Mouse (Mus musculus): ENCODE measurements around the gene Vamp5. TPM values are rescaled to one million over a fixed set of nuclear protein-coding genes. Genes with fewer than 3 reads are reported as not detected.

Vamp5 gene
- 19.4 and 20.6 TPM in 2 replicates for polyA plus RNA-seq (2012; rRNA removed)

DNA sequence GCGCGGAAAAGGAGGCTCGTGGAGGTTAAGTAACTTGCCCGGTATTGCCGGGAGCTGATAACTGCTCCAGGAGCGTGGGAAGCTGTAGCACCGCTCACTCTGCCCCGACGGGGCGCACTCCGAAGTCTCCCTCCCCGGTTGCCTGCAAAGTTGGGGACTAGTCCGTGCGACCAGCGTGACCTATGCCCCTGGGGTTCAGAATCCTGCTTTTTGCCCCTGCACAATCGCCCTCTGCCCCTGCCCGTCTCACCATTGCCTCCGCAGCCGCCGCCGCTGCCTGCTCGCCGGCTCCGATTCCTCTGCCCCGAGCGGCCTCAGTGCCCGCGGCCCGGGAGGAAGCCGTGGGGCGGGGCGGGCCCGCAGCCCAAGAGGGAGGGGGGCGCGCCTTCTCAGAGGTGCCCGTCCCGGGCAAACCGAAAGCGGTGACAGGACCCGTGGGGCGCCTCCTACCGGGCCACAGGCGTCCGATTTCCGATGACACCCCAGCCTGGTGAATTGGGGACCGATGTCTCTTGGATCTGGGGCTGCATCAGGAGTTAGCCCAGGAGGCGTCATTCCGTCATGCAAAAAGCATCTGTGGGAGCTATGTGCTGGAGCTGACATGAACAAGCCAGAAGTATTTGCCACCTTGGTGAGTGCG, at the start of gene Vamp5:
Gene Vamp5 (minus strand): TSS at position 338 of the 640 bp plus-strand sequence.

DNA sequence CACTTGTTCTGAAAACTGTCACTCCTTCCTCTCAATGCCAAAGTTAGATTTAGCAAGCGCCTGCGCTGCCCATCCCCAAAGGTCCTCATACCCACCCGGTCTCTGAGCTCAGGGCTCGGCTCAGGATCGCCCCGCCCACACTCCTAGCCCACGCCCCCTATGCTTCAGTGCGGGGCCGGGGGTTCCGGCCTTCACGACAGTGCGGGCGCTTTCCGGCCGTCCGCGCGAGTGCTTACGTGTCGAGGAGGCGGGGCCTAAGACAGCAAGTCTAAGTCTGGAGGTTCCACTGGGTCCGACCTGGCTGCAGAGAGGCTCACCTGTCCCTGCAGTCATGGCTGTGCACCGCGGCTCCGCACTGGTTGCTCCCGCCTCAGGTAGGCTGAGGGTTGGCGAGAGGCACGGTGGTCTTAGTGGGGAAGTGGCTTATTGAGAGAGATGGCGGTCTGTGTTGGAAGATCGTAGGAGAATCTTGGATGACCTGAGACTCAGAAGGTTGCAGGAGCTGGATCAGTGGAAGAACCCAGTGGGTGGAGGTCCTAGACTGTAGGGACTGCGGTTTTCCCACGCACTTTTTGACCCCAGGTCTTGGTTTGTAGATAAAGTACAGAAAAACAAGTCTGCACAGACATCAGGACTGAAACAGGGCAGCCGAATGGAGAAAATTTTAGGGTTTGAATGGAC, 33.9 kb upstream of the Vamp5 start, which contains the start of gene Ggcx:
Gene Ggcx (plus strand): TSS at position 233 of the 681 bp plus-strand sequence.

DNA sequence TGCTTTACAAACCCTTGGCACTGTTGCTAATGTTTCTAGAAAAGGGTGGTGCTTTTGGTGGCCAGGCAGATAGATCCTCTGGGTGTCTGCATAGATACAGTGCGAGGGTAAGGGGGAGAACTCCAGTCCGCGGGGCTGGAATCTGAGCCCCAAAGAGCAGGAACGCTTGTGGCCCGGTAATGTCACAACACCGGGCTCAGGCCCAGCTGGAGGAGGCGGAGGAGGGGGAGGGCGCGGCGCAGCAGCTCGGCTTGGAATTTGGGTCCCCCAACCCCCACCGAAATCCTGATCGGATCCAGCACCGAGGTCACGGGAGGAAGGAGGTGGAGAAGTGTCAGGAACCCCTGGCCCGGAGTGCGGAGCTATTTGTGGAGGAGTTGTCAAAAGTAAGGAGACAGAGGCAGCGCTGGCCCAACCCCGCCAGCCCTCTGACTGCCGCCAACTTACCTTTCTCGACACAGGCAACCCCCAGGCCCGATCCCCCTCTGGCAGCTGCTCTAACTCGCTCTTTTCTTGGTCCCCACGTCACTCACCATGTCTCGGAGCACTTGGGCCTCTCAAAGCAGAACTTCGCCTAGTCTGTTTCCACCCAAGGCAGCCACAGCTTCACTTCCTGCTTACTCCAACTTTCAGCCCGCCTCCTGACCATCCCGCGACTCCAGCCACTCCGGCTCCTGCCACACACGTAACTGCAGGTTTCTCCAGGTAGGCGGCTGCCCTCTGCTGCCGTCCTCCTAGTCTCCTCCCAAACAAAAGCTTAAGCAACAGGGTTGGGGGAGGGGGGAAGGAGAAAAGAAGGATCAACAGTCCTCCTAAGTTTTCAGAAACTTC, 9.9 kb upstream of the Vamp5 start, which contains the start of gene Vamp8:
Gene Vamp8 (minus strand): TSS at position 763 of the 831 bp plus-strand sequence.

DNA sequence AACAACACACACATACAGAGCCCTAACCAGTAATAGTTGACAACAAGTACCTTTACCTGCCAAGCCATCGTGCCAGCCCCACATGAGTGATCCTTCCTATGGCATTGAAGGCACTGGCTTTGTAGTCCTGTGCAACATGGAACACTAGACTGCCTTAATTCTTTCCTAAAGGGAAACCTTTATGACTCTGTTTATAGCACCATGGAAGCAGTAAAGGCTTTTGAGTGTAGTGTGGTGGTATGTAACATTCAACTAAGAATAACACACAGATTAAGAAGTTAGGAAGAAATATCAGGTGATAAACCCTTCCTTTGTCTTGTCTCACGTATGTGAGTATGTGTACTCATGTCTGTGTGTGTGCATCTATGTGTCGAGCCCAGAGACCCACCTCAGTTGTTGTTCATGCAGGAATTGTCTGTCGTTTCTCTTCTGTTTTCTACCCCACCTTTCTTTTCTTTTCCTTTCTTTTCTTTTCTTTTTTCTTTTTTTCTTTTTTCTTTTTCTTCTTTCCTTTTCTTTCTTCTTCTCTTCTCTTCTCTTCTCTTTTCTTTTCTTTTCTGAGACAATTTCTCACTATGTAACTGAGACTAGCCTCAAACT, 13.3 kb downstream of the Vamp5 start, which contains the start of gene Rnf181:
Gene Rnf181 (minus strand): TSS at position 113 of the 600 bp plus-strand sequence.

DNA sequence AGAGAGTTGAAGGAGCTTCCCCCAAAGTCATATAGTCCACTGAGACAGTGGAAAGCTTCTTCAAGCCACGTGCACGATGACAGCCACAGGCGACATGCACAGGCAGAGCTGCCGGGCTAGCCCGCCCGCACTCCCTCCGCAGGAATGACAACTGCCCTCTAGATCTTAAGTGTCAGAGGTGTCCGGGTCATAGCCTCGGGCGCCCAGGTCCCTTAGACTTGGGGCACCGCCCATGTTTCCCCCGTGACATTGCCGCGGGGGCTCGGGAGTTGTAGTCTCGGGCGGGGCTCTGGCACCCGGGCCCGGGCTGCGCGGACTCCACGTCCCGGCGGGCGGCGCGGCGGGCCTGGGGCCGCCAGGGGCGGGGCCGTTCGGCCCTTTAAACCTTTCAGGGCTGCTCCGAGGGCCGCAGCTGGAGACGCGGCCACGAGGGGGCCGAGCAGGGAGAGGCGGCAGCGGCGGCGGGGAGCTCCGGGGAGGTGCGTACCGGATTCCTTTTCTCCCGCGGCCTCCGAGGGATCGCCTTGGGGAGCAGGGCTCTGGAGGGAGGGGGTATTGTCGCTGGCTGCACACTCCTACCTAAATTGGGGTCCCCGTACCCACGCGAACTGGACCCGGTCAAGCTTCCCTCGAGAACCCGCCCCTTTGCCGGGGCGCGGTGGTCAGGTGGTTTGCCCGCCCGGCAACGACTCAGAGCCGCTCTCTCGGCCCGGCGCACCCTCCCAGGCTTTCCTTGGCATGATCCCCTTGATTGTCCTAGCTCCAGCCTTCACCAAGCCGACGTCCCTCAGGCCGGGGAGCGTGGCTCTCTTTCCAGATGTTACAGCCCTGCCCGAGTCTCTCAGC, 25.0 kb downstream of the Vamp5 start, which contains the start of gene Tmem150a:
Gene Tmem150a (plus strand): TSS at position 382 of the 846 bp plus-strand sequence.

DNA sequence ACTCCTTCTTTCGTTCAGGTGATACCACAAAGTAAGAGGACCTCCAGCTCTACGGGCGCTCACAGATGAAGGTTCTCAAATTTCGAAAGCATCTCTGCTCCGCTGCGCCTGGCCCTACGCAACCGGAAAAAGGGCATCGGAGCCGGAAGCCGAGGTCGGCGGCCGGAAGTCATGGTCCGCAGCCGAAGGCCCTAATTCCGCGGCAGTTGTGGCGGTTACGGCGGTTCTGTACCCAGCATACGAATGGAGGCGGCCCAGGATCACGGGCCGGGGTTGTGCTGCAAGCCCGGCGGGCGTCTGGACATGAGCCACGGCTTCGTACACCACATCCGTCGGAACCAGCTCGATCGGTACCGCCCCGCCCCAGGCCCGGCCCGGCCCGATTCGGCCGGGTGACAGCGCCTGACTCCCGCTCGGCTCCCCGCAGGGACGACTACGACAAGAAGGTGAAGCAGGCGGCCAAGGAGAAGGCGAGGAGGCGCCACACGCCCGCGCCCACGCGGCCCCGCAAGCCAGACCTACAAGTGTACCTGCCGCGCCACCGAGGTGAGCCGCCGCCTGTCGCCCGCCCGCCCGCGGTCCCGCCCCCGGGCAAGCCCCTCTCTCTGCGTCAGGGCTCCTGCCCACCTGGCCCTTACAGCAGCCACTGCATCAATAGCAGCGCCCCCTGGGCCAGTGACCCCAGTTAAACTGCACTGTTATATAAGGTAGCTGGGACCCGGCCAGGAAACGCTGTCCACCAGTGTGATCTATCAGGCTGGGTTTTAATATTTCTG, 32.9 kb downstream of the Vamp5 start, which contains the start of gene 0610030E20Rik:
Gene 0610030E20Rik (plus strand): TSS at position 152 of the 776 bp plus-strand sequence.

DNA sequence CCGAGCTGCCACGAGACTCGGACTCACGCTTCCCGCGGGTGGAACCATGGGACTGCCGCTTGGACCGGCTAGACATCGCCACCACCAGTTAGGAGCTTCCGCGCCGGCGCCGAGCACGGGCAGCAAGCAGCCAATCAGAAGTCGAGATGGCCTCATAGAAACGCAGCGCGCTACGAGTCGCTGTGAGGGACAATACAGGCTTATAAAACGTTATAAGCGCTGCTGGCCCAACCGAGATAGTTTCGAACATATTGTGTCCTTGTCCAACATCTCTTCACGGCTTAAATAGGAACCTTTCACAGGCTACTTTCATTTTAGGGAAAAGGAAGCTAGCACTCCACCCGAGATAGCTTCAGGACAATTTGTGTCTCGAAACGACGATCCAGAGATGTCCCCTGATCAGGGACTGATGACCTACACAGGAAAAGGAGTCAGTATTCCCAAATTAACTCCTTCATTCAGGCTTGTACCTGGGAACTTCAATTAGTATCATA, 35.1 kb downstream of the Vamp5 start, which contains the start of gene Usp39:
Gene Usp39 (minus strand): TSS at position 111 of the 494 bp plus-strand sequence.

Other genes starting within 250 kb of the Vamp5 start
- 6.9 and 10.8 TPM in 2 replicates for gene Atoh8, start 144.9 kb downstream of the Vamp5 start, polyA plus RNA-seq (2012; rRNA removed)
- gene Sftpb, start 75.9 kb downstream of the Vamp5 start, polyA plus RNA-seq (2012; rRNA removed): 0.09 TPM in 1 of 2 replicates, not detected in the other
- gene Usp39, start 35.3 kb downstream of the Vamp5 start, polyA plus RNA-seq (2012; rRNA removed): 59.2 and 62.7 TPM in 2 replicates
- gene 0610030E20Rik, start 33.2 kb downstream of the Vamp5 start, polyA plus RNA-seq (2012; rRNA removed): 25.5 and 29.6 TPM in 2 replicates
- 6.8 and 15.5 TPM in 2 replicates for gene Tmem150a, start 25.0 kb downstream of the Vamp5 start, polyA plus RNA-seq (2012; rRNA removed)
- 64.9 and 70.5 TPM in 2 replicates for gene Rnf181, start 13.5 kb downstream of the Vamp5 start, polyA plus RNA-seq (2012; rRNA removed)
- 60.3 and 66.4 TPM in 2 replicates for gene Vamp8, start 10.2 kb upstream of the Vamp5 start, polyA plus RNA-seq (2012; rRNA removed)
- gene Ggcx, start 33.8 kb upstream of the Vamp5 start, polyA plus RNA-seq (2012; rRNA removed): 21.2 and 25.7 TPM in 2 replicates
- gene Mat2a, start 59.1 kb upstream of the Vamp5 start, polyA plus RNA-seq (2012; rRNA removed): 269 and 319 TPM in 2 replicates
- 0.34 and 0.55 TPM in 2 replicates for gene Sh2d6, start 141.2 kb upstream of the Vamp5 start, polyA plus RNA-seq (2012; rRNA removed)
- gene Capg, start 163.9 kb upstream of the Vamp5 start, polyA plus RNA-seq (2012; rRNA removed): 4.9 and 7.1 TPM in 2 replicates
- 7.8 and 11.3 TPM in 2 replicates for gene Elmod3, start 217.9 kb upstream of the Vamp5 start, polyA plus RNA-seq (2012; rRNA removed)
- gene Retsat, start 218.0 kb upstream of the Vamp5 start, polyA plus RNA-seq (2012; rRNA removed): 2.8 and 4.7 TPM in 2 replicates
- 22.2 and 24.3 TPM in 2 replicates for gene Tgoln1, start 236.5 kb upstream of the Vamp5 start, polyA plus RNA-seq (2012; rRNA removed)

Data from central nervous system, embryonic 11.5 days (tissue).